Mouse (Mus musculus): ENCODE measurements around the gene E2f6. TPM values are rescaled to one million over a fixed set of nuclear protein-coding genes. Genes with fewer than 3 reads are reported as not detected.

E2f6 gene
- 15.7 and 17.7 TPM in 2 replicates for polyA plus RNA-seq (2015; fragmentation: Nextera tagmentation; extraction: Ambion mirVana)

GRCm38 (mm10) chr12:16810525-16811431, at the start of gene E2f6:
Gene E2f6, plus strand, starts transcription at chr12:16810963.

GRCm38 (mm10) chr12:16800259-16800958, 10.4 kb upstream of the E2f6 start, which contains the start of gene Greb1:
Gene Greb1, minus strand, starts transcription at chr12:16800886.

Small RNA genes lying within 50 kb of the gene (microRNA-seq; reads per million reads assigned to microRNA genes)
- not detected for gene Gm44305

Other genes with a start within 250 kb of the E2f6 start
- 2.3 and 2.4 TPM in 2 replicates for gene Lpin1, start 200.0 kb upstream of the E2f6 start, polyA plus RNA-seq (2015; fragmentation: Nextera tagmentation; extraction: Ambion mirVana)
- not detected in 2 replicates for gene Ntsr2, start 157.6 kb upstream of the E2f6 start, polyA plus RNA-seq (2015; fragmentation: Nextera tagmentation; extraction: Ambion mirVana)
- 0.08 and 0.11 TPM in 2 replicates for gene Greb1, start 10.1 kb upstream of the E2f6 start, polyA plus RNA-seq (2015; fragmentation: Nextera tagmentation; extraction: Ambion mirVana)
- 31.4 and 45.2 TPM in 2 replicates for gene Rock2, start 83.9 kb downstream of the E2f6 start, polyA plus RNA-seq (2015; fragmentation: Nextera tagmentation; extraction: Ambion mirVana)
- 22.7 and 27.2 TPM in 2 replicates for gene Pqlc3, start 189.4 kb downstream of the E2f6 start, polyA plus RNA-seq (2015; fragmentation: Nextera tagmentation; extraction: Ambion mirVana)
- gene 2410004P03Rik, start 200.8 kb downstream of the E2f6 start, polyA plus RNA-seq (2015; fragmentation: Nextera tagmentation; extraction: Ambion mirVana): 0.17 and 0.42 TPM in 2 replicates